Mouse (Mus musculus) limb, embryonic 14.5 days (tissue): ENCODE data around the gene BC028528. TPM values are rescaled to one million over a fixed set of nuclear protein-coding genes. Genes with fewer than 3 reads are reported as not detected.

ENCODE experiments used
- ATAC-seq: fragments of 200-750 bp; cut with Nextera tagmentation; 2 replicates; pipeline ENCODE4 v1.8.0; 2017; ENCODE audit warnings: low read depth, moderate number of reproducible peaks, moderate TSS enrichment; ENCODE audit not compliant: low FRiP score
- DNase-seq: peaks from one replicate; pipeline ENCODE4 v3.0.0-alpha.2; 2015; ENCODE audit warnings: low spot score
- H3K27ac ChIP-seq: fragments of 300-500 bp; sonication (generic); replicated peaks from 2 replicates; pipeline ENCODE4 v1.5.1; 2014; ENCODE audit warnings: low read depth, mild to moderate bottlenecking, low read length, moderate library complexity, mixed read lengths
- H3K27me3 ChIP-seq: fragments of 300-500 bp; sonication (generic); 2 replicates; pipeline ENCODE4 v1.6.1; 2014; ENCODE audit warnings: low read length, mixed read lengths; ENCODE audit not compliant: control insufficient read depth, insufficient read depth
- H3K36me3 ChIP-seq: fragments of 300-500 bp; sonication (generic); 2 replicates; pipeline ENCODE4 v1.6.1; 2014; ENCODE audit warnings: mild to moderate bottlenecking, low read length, moderate library complexity, mixed read lengths; ENCODE audit not compliant: control insufficient read depth, insufficient read depth
- H3K4me1 ChIP-seq: fragments of 300-500 bp; sonication (generic); 2 replicates; pipeline ENCODE4 v1.6.1; 2014; ENCODE audit warnings: antibody characterized with exemption, low read length, mixed read lengths; ENCODE audit not compliant: control insufficient read depth, insufficient read depth
- H3K4me2 ChIP-seq: fragments of 300-500 bp; sonication (generic); replicated peaks from 2 replicates; pipeline ENCODE4 v1.6.1; 2014; ENCODE audit warnings: low read depth, mild to moderate bottlenecking, low read length, moderate library complexity; ENCODE audit not compliant: severe bottlenecking
- H3K4me3 ChIP-seq: fragments of 300-500 bp; sonication (generic); replicated peaks from 2 replicates; pipeline ENCODE4 v1.5.1; 2014; ENCODE audit warnings: low read length
- H3K9ac ChIP-seq: fragments of 300-500 bp; sonication (generic); 2 replicates; pipeline ENCODE4 v1.6.1; 2014; ENCODE audit warnings: mild to moderate bottlenecking, low read depth, low read length, moderate library complexity; ENCODE audit not compliant: severe bottlenecking
- H3K9me3 ChIP-seq: fragments of 300-500 bp; sonication (generic); 2 replicates; pipeline ENCODE4 v1.6.1; 2016; ENCODE audit warnings: low read length; ENCODE audit not compliant: control insufficient read depth
- POLR2A ChIP-seq: fragments of 200-500 bp; IDR thresholded peaks from 2 replicates; pipeline ENCODE4 v1.8.0; 2012; ENCODE audit warnings: inconsistent platforms, mild to moderate bottlenecking, moderate library complexity, borderline replicate concordance; ENCODE audit not compliant: insufficient read depth, insufficient read length; ENCODE audit errors: extremely low read depth
- WGBS: fragments of 180-500 bp; shearing (Covaris S2); extraction: QIAGEN DNeasy Blood & Tissue Kit; methylation state at CpG from one replicate; pipeline ENCODE4 v1.1.7; 2014; 5-methylcytosine and 5-hydroxymethylcytosine counted together
- polyA plus RNA-seq, 2 experiments: library from polyadenylated mRNA; depleted of rRNA in 1 of 2; stranded (reverse) in 1 of 2; unstranded in 1 of 2; fragments of >200 nt; fragmentation: Nextera tagmentation in 1 of 2; extraction: Ambion mirVana in 1 of 2; gene quantifications; 2 replicates each; pipeline versions ENCODE4 v1.2.1 to v1.2.3; 2012 to 2014

BC028528 gene
- polyA plus RNA-seq, 2 experiments = 16.6 to 20.6 TPM

GRCm38 (mm10) chr3:95870976-95871375, 20.8 kb downstream of the BC028528 start:
- H3K27me3 ChIP-seq = no peaks in the 10 kb centered on the region
- DNase-seq (no peak), ATAC-seq (peak; percentile 23; the same call in 1 of the 2 replicates)
- peak overlapping the region; percentile 71 for H3K4me3 ChIP-seq
- no peak for TF ChIP-seq POLR2A
- H3K4me2 ChIP-seq = peak overlapping the region; percentile 65
- H3K4me1 ChIP-seq = peaks cover 5% of the 10 kb centered on the region
- WGBS = 8% methylated on average over 15 of the region's 15 CpGs
- H3K9me3 ChIP-seq = no peaks in the 10 kb centered on the region
- H3K36me3 ChIP-seq = peaks cover 39% of the 10 kb centered on the region
- peak overlapping the region; percentile 81 for H3K27ac ChIP-seq
- H3K9ac ChIP-seq = peak overlapping the region; percentile 81

DNA sequence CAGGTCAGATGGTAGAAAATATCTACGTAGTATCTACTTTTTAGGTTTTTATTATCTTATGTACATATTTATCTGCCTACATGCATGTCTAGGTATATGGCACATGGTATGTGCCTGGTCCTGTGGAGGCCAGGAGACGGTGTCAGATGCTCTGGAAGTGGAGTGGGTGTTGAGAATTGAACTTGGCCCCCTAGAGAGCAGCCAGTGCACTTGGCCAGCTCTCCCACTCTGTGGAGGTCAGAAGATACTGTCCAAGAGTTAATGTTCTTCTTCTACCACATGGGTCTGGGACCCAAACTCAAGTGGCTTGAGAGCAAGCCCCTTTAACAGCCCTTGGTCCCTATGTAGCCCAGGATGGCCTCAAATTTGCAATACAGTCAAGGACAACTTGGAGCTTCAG, 24.4 kb downstream of the BC028528 start:
- no peaks in the 10 kb centered on the region for H3K27me3 ChIP-seq
- ATAC-seq (no peak), DNase-seq (no peak)
- no peaks in the 10 kb centered on the region for H3K9me3 ChIP-seq
- no peak overlapping the region for H3K4me2 ChIP-seq
- no peak overlapping the region for H3K9ac ChIP-seq
- H3K4me3 ChIP-seq = no peak overlapping the region
- 88% methylated on average over 2 of the region's 2 CpGs for WGBS
- H3K4me1 ChIP-seq = peaks cover 5% of the 10 kb centered on the region
- no peak overlapping the region for H3K27ac ChIP-seq
- no peak for TF ChIP-seq POLR2A
- H3K36me3 ChIP-seq = peaks cover 59% of the 10 kb centered on the region

- H3K4me2 ChIP-seq = no peak overlapping the region
- ATAC-seq (no peak), DNase-seq (no peak)
- H3K4me1 ChIP-seq = no peaks in the 10 kb centered on the region
- WGBS = 90% methylated on average over 5 of the region's 5 CpGs
- H3K27me3 ChIP-seq = no peaks in the 10 kb centered on the region
- peaks cover 62% of the 10 kb centered on the region for H3K36me3 ChIP-seq
- H3K4me3 ChIP-seq = no peak overlapping the region
- no peak overlapping the region for H3K27ac ChIP-seq
- no peak for TF ChIP-seq POLR2A
- no peak overlapping the region for H3K9ac ChIP-seq
- no peaks in the 10 kb centered on the region for H3K9me3 ChIP-seq
These were observed 25.7 kb downstream of the BC028528 start for GRCm38 (mm10) chr3:95866071-95866470.

DNA sequence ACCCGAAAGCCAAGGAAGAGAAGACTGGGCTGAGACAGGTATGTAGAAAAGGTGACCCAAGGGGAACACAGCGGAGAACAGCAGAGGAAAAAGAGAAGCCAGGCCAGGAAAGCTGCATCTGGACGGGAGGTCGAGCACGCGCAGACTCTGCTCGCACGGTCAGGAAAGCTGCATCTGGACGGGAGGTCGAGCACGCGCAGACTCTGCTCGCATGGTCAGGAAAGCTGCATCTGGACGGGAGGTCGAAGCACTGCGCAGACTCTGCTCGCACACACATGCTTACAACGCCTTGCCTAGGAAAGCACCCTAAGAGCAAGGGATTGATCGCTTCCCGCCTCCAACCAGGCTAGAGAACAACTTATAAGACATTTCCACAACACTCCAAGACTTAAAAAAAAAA, 26.2 kb downstream of the BC028528 start:
- 89% methylated on average over 20 of the region's 20 CpGs for WGBS
- ATAC-seq = no peak
- H3K36me3 ChIP-seq = peaks cover 62% of the 10 kb centered on the region

DNA sequence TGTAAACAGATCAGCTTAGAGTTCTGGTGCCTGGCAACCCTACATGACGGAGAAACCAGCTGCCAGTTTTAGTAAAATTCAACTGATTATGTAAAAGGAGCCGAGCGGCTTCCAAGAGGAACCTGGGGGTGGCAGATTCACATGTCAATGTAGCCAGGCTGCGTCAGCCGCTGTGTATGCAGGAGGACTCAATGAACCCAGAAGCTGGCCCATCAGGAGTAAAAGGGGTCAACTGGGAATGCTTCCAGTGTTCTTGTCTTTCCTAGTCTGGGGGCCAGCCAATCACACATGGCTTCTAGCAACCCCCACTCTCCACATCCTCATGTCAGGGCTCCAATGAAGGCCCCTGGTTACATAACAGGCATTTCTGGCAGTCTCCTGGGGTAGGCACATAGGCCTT, 26.8 kb downstream of the BC028528 start:
- Histone ChIP-seq H3K9ac (no peak overlapping the region), H3K9me3 (no peaks in the 10 kb centered on the region), H3K4me2 (no peak overlapping the region), H3K27me3 (no peaks in the 10 kb centered on the region), H3K4me3 (no peak overlapping the region), H3K36me3 (peaks cover 59% of the 10 kb centered on the region), H3K4me1 (no peaks in the 10 kb centered on the region), H3K27ac (no peak overlapping the region)
- no peak for DNase-seq
- WGBS = 80% methylated on average over 5 of the region's 5 CpGs
- no peak for TF ChIP-seq POLR2A
- no peak for ATAC-seq

More for the DNA sequence above, 26.2 kb downstream of the BC028528 start:
- Histone ChIP-seq H3K4me2 (no peak overlapping the region), H3K27me3 (no peaks in the 10 kb centered on the region), H3K9me3 (no peaks in the 10 kb centered on the region), H3K4me3 (no peak overlapping the region), H3K4me1 (no peaks in the 10 kb centered on the region), H3K9ac (no peak overlapping the region), H3K27ac (no peak overlapping the region)
- TF ChIP-seq POLR2A = no peak
- no peak for DNase-seq

DNA sequence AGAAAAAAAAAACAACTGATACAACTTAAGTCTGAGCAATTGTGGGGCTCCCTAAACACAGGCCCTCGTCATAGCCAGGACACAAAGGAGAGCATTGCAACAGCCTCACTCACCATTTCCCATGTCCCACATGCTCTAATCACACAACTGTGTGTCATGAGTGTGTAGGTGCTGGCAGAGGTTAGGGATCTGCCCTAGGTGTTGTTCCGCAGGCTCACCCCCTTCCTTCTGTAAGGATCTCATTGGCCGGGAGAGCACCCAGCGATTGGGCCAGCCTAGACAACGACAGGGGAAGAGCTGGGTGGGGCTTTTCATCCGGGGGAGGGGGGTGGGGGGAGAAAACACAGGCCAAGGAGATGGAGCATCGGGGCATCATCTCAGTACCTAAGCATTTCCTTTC, 28.2 kb downstream of the BC028528 start:
- TF ChIP-seq POLR2A = no peak
- 77% methylated on average over 7 of the region's 7 CpGs for WGBS
- no peak overlapping the region for H3K4me2 ChIP-seq
- no peaks in the 10 kb centered on the region for H3K4me1 ChIP-seq
- no peak overlapping the region for H3K27ac ChIP-seq
- H3K36me3 ChIP-seq = peaks cover 45% of the 10 kb centered on the region
- ATAC-seq (no peak), DNase-seq (no peak)
- H3K4me3 ChIP-seq = no peak overlapping the region
- no peak overlapping the region for H3K9ac ChIP-seq
- H3K9me3 ChIP-seq = no peaks in the 10 kb centered on the region
- no peaks in the 10 kb centered on the region for H3K27me3 ChIP-seq
